Mouse (Mus musculus) cerebellum, adult 2 months (tissue): ENCODE measurements around the gene Gm28434.

Source experiments
- CTCF ChIP-seq: fragments of 200-500 bp; IDR thresholded peaks from 2 replicates; pipeline ENCODE4 v1.5.1; 2011; ENCODE audit warnings: low read depth, mild to moderate bottlenecking, control low read depth, low read length, moderate library complexity, borderline replicate concordance; ENCODE audit not compliant: insufficient read depth
- POLR2A ChIP-seq: fragments of 200-500 bp; IDR thresholded peaks from 2 replicates; pipeline ENCODE4 v1.6.1; 2011; ENCODE audit warnings: low read length, control low read depth, borderline replicate concordance; ENCODE audit not compliant: insufficient read depth

GRCm38 (mm10) chr5:87925372-87925771 is 43.9 kb upstream of the Gm28434 start, which contains the start of gene Csn3:
- no peak for TF ChIP-seq CTCF
- no peak for TF ChIP-seq POLR2A
